Mouse (Mus musculus): ENCODE data around the gene Vps35l. TPM values are rescaled to one million over a fixed set of nuclear protein-coding genes. Genes with fewer than 3 reads are reported as not detected.

The Vps35l gene
- polyA plus RNA-seq, 1 experiment from 2014 or later: 73.7 TPM

- WGBS: 84% methylated on average over 6 of the region's 6 CpGs
- H3K27ac ChIP-seq: no peak overlapping the region
- no peak for ATAC-seq (ENCODE audit: insufficient number of reproducible peaks, insufficient read depth, low FRiP score, low TSS enrichment, low read depth)
- H3K4me2 ChIP-seq: no peak overlapping the region
- H3K4me3 ChIP-seq (replicated peaks): no peak overlapping the region
- peaks cover 84% of the 10 kb centered on the region for H3K36me3 ChIP-seq
- no peak overlapping the region for H3K9ac ChIP-seq (replicated peaks)
- H3K4me1 ChIP-seq (replicated peaks): no peaks in the 10 kb centered on the region
- no peaks in the 10 kb centered on the region for H3K27me3 ChIP-seq
- no peaks in the 10 kb centered on the region for H3K9me3 ChIP-seq
Observed at GRCm38 (mm10) chr7:118778561-118778960, 38.5 kb downstream of the Vps35l start.

- Histone ChIP-seq H3K9me3 (no peaks in the 10 kb centered on the region), H3K4me1 (replicated peaks) (no peaks in the 10 kb centered on the region), H3K4me3 (replicated peaks) (no peak overlapping the region), H3K27me3 (no peaks in the 10 kb centered on the region), H3K27ac (no peak overlapping the region), H3K36me3 (peaks cover 65% of the 10 kb centered on the region), H3K9ac (replicated peaks) (no peak overlapping the region), H3K4me2 (no peak overlapping the region)
- 90% methylated on average over 11 of the region's 11 CpGs for WGBS
- ATAC-seq (ENCODE audit: insufficient number of reproducible peaks, insufficient read depth, low FRiP score, low TSS enrichment, low read depth): no peak
Observed at GRCm38 (mm10) chr7:118783305-118784001, 43.4 kb downstream of the Vps35l start.

- no peak overlapping the region for H3K27ac ChIP-seq
- H3K9me3 ChIP-seq: no peaks in the 10 kb centered on the region
Observed at GRCm38 (mm10) chr7:118786091-118786490, 46.1 kb downstream of the Vps35l start.

GRCm38 (mm10) chr7:118787326-118787725 is 47.3 kb downstream of the Vps35l start:
- Histone ChIP-seq H3K27me3 (no peaks in the 10 kb centered on the region), H3K4me2 (no peak overlapping the region), H3K4me3 (replicated peaks) (no peak overlapping the region), H3K9ac (replicated peaks) (no peak overlapping the region), H3K4me1 (replicated peaks) (no peaks in the 10 kb centered on the region), H3K36me3 (peaks cover 59% of the 10 kb centered on the region), H3K9me3 (no peaks in the 10 kb centered on the region), H3K27ac (no peak overlapping the region)
- no peak for ATAC-seq (ENCODE audit: insufficient number of reproducible peaks, insufficient read depth, low FRiP score, low TSS enrichment, low read depth)
- WGBS: 89% methylated on average over 5 of the region's 5 CpGs

More at GRCm38 (mm10) chr7:118786091-118786490, 46.1 kb downstream of the Vps35l start:
- Histone ChIP-seq H3K36me3 (peaks cover 54% of the 10 kb centered on the region), H3K4me3 (replicated peaks) (no peak overlapping the region), H3K27me3 (no peaks in the 10 kb centered on the region), H3K4me1 (replicated peaks) (no peaks in the 10 kb centered on the region), H3K4me2 (no peak overlapping the region), H3K9ac (replicated peaks) (no peak overlapping the region)
- 78% methylated on average over 6 of the region's 6 CpGs for WGBS
- no peak for ATAC-seq (ENCODE audit: insufficient number of reproducible peaks, insufficient read depth, low FRiP score, low TSS enrichment, low read depth)

- Histone ChIP-seq H3K9ac (replicated peaks) (no peak overlapping the region), H3K4me1 (replicated peaks) (no peaks in the 10 kb centered on the region), H3K4me2 (no peak overlapping the region), H3K27ac (no peak overlapping the region), H3K27me3 (no peaks in the 10 kb centered on the region), H3K36me3 (peaks cover 59% of the 10 kb centered on the region), H3K9me3 (no peaks in the 10 kb centered on the region), H3K4me3 (replicated peaks) (no peak overlapping the region)
- 77% methylated on average over 7 of the region's 7 CpGs for WGBS
- ATAC-seq (ENCODE audit: insufficient number of reproducible peaks, insufficient read depth, low FRiP score, low TSS enrichment, low read depth): no peak
Observed at GRCm38 (mm10) chr7:118788481-118788880, 48.5 kb downstream of the Vps35l start.

GRCm38 (mm10) chr7:118790292-118790691 is 50.3 kb downstream of the Vps35l start:
- Histone ChIP-seq H3K36me3 (peaks cover 60% of the 10 kb centered on the region), H3K27ac (no peak overlapping the region), H3K9ac (replicated peaks) (no peak overlapping the region), H3K4me1 (replicated peaks) (no peaks in the 10 kb centered on the region), H3K4me3 (replicated peaks) (no peak overlapping the region), H3K4me2 (no peak overlapping the region), H3K27me3 (no peaks in the 10 kb centered on the region), H3K9me3 (no peaks in the 10 kb centered on the region)
- ATAC-seq (ENCODE audit: insufficient number of reproducible peaks, insufficient read depth, low FRiP score, low TSS enrichment, low read depth): no peak
- 88% methylated on average over 5 of the region's 5 CpGs for WGBS

- 91% methylated on average over 8 of the region's 8 CpGs for WGBS
- Histone ChIP-seq H3K27me3 (no peaks in the 10 kb centered on the region), H3K4me2 (no peak overlapping the region), H3K4me1 (replicated peaks) (no peaks in the 10 kb centered on the region), H3K9ac (replicated peaks) (no peak overlapping the region), H3K36me3 (peaks cover 78% of the 10 kb centered on the region), H3K4me3 (replicated peaks) (no peak overlapping the region), H3K27ac (no peak overlapping the region), H3K9me3 (no peaks in the 10 kb centered on the region)
- ATAC-seq (ENCODE audit: insufficient number of reproducible peaks, insufficient read depth, low FRiP score, low TSS enrichment, low read depth): no peak
Observed at GRCm38 (mm10) chr7:118793899-118794298, 53.9 kb downstream of the Vps35l start.

- ATAC-seq (ENCODE audit: insufficient number of reproducible peaks, insufficient read depth, low FRiP score, low TSS enrichment, low read depth): no peak
- Histone ChIP-seq H3K4me2 (no peak overlapping the region), H3K9ac (replicated peaks) (no peak overlapping the region), H3K4me1 (replicated peaks) (no peaks in the 10 kb centered on the region), H3K9me3 (no peaks in the 10 kb centered on the region), H3K27ac (no peak overlapping the region), H3K36me3 (peaks cover 79% of the 10 kb centered on the region), H3K4me3 (replicated peaks) (no peak overlapping the region), H3K27me3 (no peaks in the 10 kb centered on the region)
- 91% methylated on average over 8 of the region's 8 CpGs for whole genome bisulfite sequencing
Observed at GRCm38 (mm10) chr7:118795779-118796178, 55.8 kb downstream of the Vps35l start.

- no peak overlapping the region for H3K27ac ChIP-seq
- H3K9me3 ChIP-seq: no peaks in the 10 kb centered on the region
- H3K9ac ChIP-seq (replicated peaks): no peak overlapping the region
- H3K36me3 ChIP-seq: peaks cover 79% of the 10 kb centered on the region
- no peak overlapping the region for H3K4me3 ChIP-seq (replicated peaks)
- no peaks in the 10 kb centered on the region for H3K27me3 ChIP-seq
- 90% methylated on average over 9 of the region's 9 CpGs for WGBS
- no peak for ATAC-seq (ENCODE audit: insufficient number of reproducible peaks, insufficient read depth, low FRiP score, low TSS enrichment, low read depth)
- no peak overlapping the region for H3K4me2 ChIP-seq
- H3K4me1 ChIP-seq (replicated peaks): no peaks in the 10 kb centered on the region
Observed at GRCm38 (mm10) chr7:118796838-118797237, 56.8 kb downstream of the Vps35l start.

- 80% methylated on average over 7 of the region's 7 CpGs for WGBS
- no peak for ATAC-seq (ENCODE audit: insufficient number of reproducible peaks, insufficient read depth, low FRiP score, low TSS enrichment, low read depth)
- no peak overlapping the region for H3K4me3 ChIP-seq (replicated peaks)
- H3K27me3 ChIP-seq: no peaks in the 10 kb centered on the region
- H3K9me3 ChIP-seq: no peaks in the 10 kb centered on the region
- H3K4me1 ChIP-seq (replicated peaks): no peaks in the 10 kb centered on the region
- H3K9ac ChIP-seq (replicated peaks): no peak overlapping the region
- no peak overlapping the region for H3K27ac ChIP-seq
- no peak overlapping the region for H3K4me2 ChIP-seq
- peaks cover 79% of the 10 kb centered on the region for H3K36me3 ChIP-seq
Observed at GRCm38 (mm10) chr7:118797600-118797999, 57.6 kb downstream of the Vps35l start.

- peaks cover 77% of the 10 kb centered on the region for H3K36me3 ChIP-seq
- no peaks in the 10 kb centered on the region for H3K9me3 ChIP-seq
- no peaks in the 10 kb centered on the region for H3K4me1 ChIP-seq (replicated peaks)
- no peak overlapping the region for H3K4me2 ChIP-seq
- no peak overlapping the region for H3K27ac ChIP-seq
- H3K4me3 ChIP-seq (replicated peaks): no peak overlapping the region
- WGBS: 87% methylated on average over 6 of the region's 6 CpGs
- H3K27me3 ChIP-seq: no peaks in the 10 kb centered on the region
- no peak for ATAC-seq (ENCODE audit: insufficient number of reproducible peaks, insufficient read depth, low FRiP score, low TSS enrichment, low read depth)
- H3K9ac ChIP-seq (replicated peaks): no peak overlapping the region
Observed at GRCm38 (mm10) chr7:118798105-118798570, 58.1 kb downstream of the Vps35l start.
